Comparison of ENCODE assay signal across 22 mouse cellular contexts in the genomic region with DNA sequence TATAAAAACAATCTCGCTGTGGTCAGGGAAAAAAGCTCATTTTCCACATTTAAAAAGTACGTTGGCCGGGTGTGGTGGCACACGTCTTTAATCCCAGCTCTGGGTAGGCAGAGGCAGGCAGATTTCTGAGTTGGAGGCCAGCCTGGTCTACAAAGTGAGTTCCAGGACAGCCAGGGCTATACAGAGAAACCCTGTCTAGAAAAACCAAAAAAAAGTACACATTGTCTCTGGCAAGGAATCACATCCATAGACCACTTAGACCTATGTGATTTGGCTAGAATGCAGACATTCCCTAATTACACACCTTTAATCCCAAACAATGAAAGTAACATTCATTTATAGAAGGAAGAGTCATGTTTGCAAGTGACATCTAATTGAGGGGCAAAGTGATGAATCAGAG. TPM values are rescaled to one million over a fixed set of nuclear protein-coding genes. Genes with fewer than 3 reads are reported as not detected.
A peak's percentile ranks its signal among the peaks of the same experiment; 100 is the strongest.
DNase-seq lines count a peak whose midpoint lies in the region; ATAC-seq and TF ChIP-seq lines count a peak whose summit lies in the region.
"Not testable (repeated sequence)": the region's sequence is repeated elsewhere in the genome, so short reads cannot be mapped to it uniquely, and the experiment has no call there.
"Had no signal": no experiment of that assay in that cellular context is flagged by ENCODE, and none has a peak within 500 bp of the region (broad histone marks: within the 10 kb centered on the region; RNA-seq: fewer than 3 reads in every experiment).

No protein-coding gene starts in this region.

- H3K27ac ChIP-seq in embryonic facial prominence, embryonic 15.5 days (replicated peaks); heart, embryonic 13.5 days (replicated peaks); hindbrain, embryonic 12.5 days; kidney, embryonic 15.5 days; limb, embryonic 15.5 days; midbrain, postnatal 0 days (ENCODE audit: low read depth, low read length): not testable (repeated sequence)

- H3K36me3 ChIP-seq in embryonic facial prominence, embryonic 15.5 days; heart, embryonic 13.5 days; hindbrain, embryonic 12.5 days; kidney, embryonic 15.5 days; limb, embryonic 15.5 days; midbrain, postnatal 0 days (ENCODE audit: insufficient read depth, low read length): not testable (repeated sequence)

- WGBS in embryonic facial prominence, embryonic 15.5 days = 78% methylated on average over 4 of the region's 4 CpGs
- WGBS in heart, embryonic 13.5 days = 68% methylated on average over 4 of the region's 4 CpGs
- 79% methylated on average over 4 of the region's 4 CpGs for WGBS in hindbrain, embryonic 12.5 days
- 81% methylated on average over 4 of the region's 4 CpGs for WGBS in kidney, embryonic 15.5 days
- 78% methylated on average over 4 of the region's 4 CpGs for WGBS in limb, embryonic 15.5 days
- 82% methylated on average over 4 of the region's 4 CpGs for WGBS in midbrain, postnatal 0 days

- not testable (repeated sequence) for H3K27me3 ChIP-seq in embryonic facial prominence, embryonic 15.5 days; heart, embryonic 13.5 days (replicated peaks); hindbrain, embryonic 12.5 days; kidney, embryonic 15.5 days; limb, embryonic 15.5 days; midbrain, postnatal 0 days (ENCODE audit: insufficient read depth, low read length)

- H3K4me1 ChIP-seq in embryonic facial prominence, embryonic 15.5 days; heart, embryonic 13.5 days; hindbrain, embryonic 12.5 days; kidney, embryonic 15.5 days; limb, embryonic 15.5 days; midbrain, postnatal 0 days (ENCODE audit: insufficient read depth, low read length): not testable (repeated sequence)

- H3K9me3 ChIP-seq in embryonic facial prominence, embryonic 15.5 days (replicated peaks) = 0 out of 2 replicates have a peak, but pooled peaks cover 13% of the 10 kb centered on the region
- peaks cover 30% of the 10 kb centered on the region for H3K9me3 ChIP-seq in heart, embryonic 13.5 days
- peaks cover 24% of the 10 kb centered on the region for H3K9me3 ChIP-seq in hindbrain, embryonic 12.5 days (replicated peaks)
- peaks cover 26% of the 10 kb centered on the region for H3K9me3 ChIP-seq in kidney, embryonic 15.5 days (replicated peaks)
- not testable (repeated sequence) for H3K9me3 ChIP-seq in limb, embryonic 15.5 days; midbrain, postnatal 0 days (ENCODE audit: low read length)

- peak; percentile 63; the same call in 1 of the 2 replicates for ATAC-seq in embryonic facial prominence, embryonic 15.5 days (ENCODE audit: insufficient number of reproducible peaks, low FRiP score, low TSS enrichment, low read depth)
- ATAC-seq in heart, embryonic 13.5 days (ENCODE audit: extremely low read depth, insufficient number of reproducible peaks, low FRiP score, low TSS enrichment) = peak; percentile 80; the same call in 1 of the 2 replicates
- ATAC-seq in hindbrain, embryonic 12.5 days (ENCODE audit: low FRiP score) = peak; percentile 81; the same call in 1 of the 2 replicates
- ATAC-seq in kidney, embryonic 15.5 days (replicated peaks; ENCODE audit: low FRiP score) = peak; percentile 56; the same call in 1 of the 2 replicates
- ATAC-seq in limb, embryonic 15.5 days (ENCODE audit: insufficient number of reproducible peaks, low FRiP score, low TSS enrichment, low read depth) = 0 out of 2 replicates have a peak, but pooled peaks have one; percentile 80
- ATAC-seq in midbrain, postnatal 0 days (ENCODE audit: low FRiP score) = peak; percentile 70; the same call in 1 of the 2 replicates

- DNase-seq in midbrain, postnatal 0 days (ENCODE audit: low spot score) = not testable (repeated sequence)

- not testable (repeated sequence) for TF ChIP-seq CTCF in midbrain, postnatal 0 days (IDR thresholded peaks at IDR 0.05)

- not testable (repeated sequence) for H3K9ac ChIP-seq in embryonic facial prominence, embryonic 15.5 days; heart, embryonic 13.5 days; hindbrain, embryonic 12.5 days; kidney, embryonic 15.5 days; limb, embryonic 15.5 days; midbrain, postnatal 0 days (replicated peaks; ENCODE audit: low read length, poor library complexity, severe bottlenecking)

- H3K4me3 ChIP-seq in embryonic facial prominence, embryonic 15.5 days (replicated peaks); heart, embryonic 13.5 days; hindbrain, embryonic 12.5 days; kidney, embryonic 15.5 days (replicated peaks); limb, embryonic 15.5 days; midbrain, postnatal 0 days (ENCODE audit: low read depth, low read length): not testable (repeated sequence)

- not testable (repeated sequence) for H3K4me2 ChIP-seq in embryonic facial prominence, embryonic 15.5 days (replicated peaks); heart, embryonic 13.5 days; hindbrain, embryonic 12.5 days (replicated peaks); kidney, embryonic 15.5 days; limb, embryonic 15.5 days; midbrain, postnatal 0 days (ENCODE audit: low read depth, low read length, poor library complexity, severe bottlenecking)

RNA-seq across cellular contexts. Expression of gene Gm10354, which starts 17.2 kb away (rescaled TPM):
- 0.14 TPM in 1 of 2 replicates, not detected in the other for polyA plus RNA-seq in embryonic facial prominence, embryonic 15.5 days (2015; fragmentation: Nextera tagmentation; extraction: Ambion mirVana)
- not detected in 2 replicates for polyA plus RNA-seq in heart, embryonic 13.5 days (2015; fragmentation: Nextera tagmentation; extraction: Ambion mirVana)
- polyA plus RNA-seq in hindbrain, embryonic 12.5 days (2016; fragmentation: Nextera tagmentation; extraction: Ambion mirVana) = not detected in 2 replicates
- not detected in 2 replicates for polyA plus RNA-seq in kidney, embryonic 15.5 days (2015; fragmentation: Nextera tagmentation; extraction: Ambion mirVana)
- polyA plus RNA-seq in limb, embryonic 15.5 days (2015; fragmentation: Nextera tagmentation; extraction: Ambion mirVana) = not detected in 2 replicates
- total RNA-seq in midbrain, postnatal 0 days (2014; rRNA removed) = not detected in 2 replicates
- polyA plus RNA-seq in midbrain, postnatal 0 days (2015; fragmentation: Nextera tagmentation; extraction: Ambion mirVana) = not detected in 2 replicates
- total RNA-seq: adrenal gland, adult 18-20 months; adrenal gland, postnatal 14 days; CH12.LX; gastrocnemius, adult 8-10 months; gastrocnemius, postnatal 36 days; heart, postnatal 10 days; heart, postnatal 4 days had no signal
- polyA plus RNA-seq: activated CD4-positive, CD25-positive, alpha-beta regulatory T cell, adult 4 months; cortical plate, adult 2 months; embryonic facial prominence, embryonic 14.5 days; erythroblast, embryonic 14.5 days; forebrain, embryonic 10.5 days; forebrain, embryonic 15.5 days; hindbrain, embryonic 16.5 days; inflammation-experienced regulatory T-cells, adult 6 months; Patski had no signal

RNA-seq across cellular contexts. Expression of gene Speer4e, which starts 23.3 kb away (rescaled TPM):
- not detected in 2 replicates for polyA plus RNA-seq in embryonic facial prominence, embryonic 15.5 days (2015; fragmentation: Nextera tagmentation; extraction: Ambion mirVana)
- polyA plus RNA-seq in heart, embryonic 13.5 days (2015; fragmentation: Nextera tagmentation; extraction: Ambion mirVana) = not detected in 2 replicates
- not detected in 2 replicates for polyA plus RNA-seq in hindbrain, embryonic 12.5 days (2016; fragmentation: Nextera tagmentation; extraction: Ambion mirVana)
- polyA plus RNA-seq in kidney, embryonic 15.5 days (2015; fragmentation: Nextera tagmentation; extraction: Ambion mirVana) = not detected in 2 replicates
- polyA plus RNA-seq in limb, embryonic 15.5 days (2015; fragmentation: Nextera tagmentation; extraction: Ambion mirVana) = not detected in 2 replicates
- not detected in 2 replicates for total RNA-seq in midbrain, postnatal 0 days (2014; rRNA removed)
- not detected in 2 replicates for polyA plus RNA-seq in midbrain, postnatal 0 days (2015; fragmentation: Nextera tagmentation; extraction: Ambion mirVana)
- total RNA-seq: adrenal gland, adult 18-20 months; adrenal gland, postnatal 14 days; CH12.LX; gastrocnemius, adult 8-10 months; gastrocnemius, postnatal 36 days; heart, postnatal 10 days; heart, postnatal 4 days had no signal
- polyA plus RNA-seq: activated CD4-positive, CD25-positive, alpha-beta regulatory T cell, adult 4 months; cortical plate, adult 2 months; embryonic facial prominence, embryonic 14.5 days; erythroblast, embryonic 14.5 days; forebrain, embryonic 10.5 days; forebrain, embryonic 15.5 days; hindbrain, embryonic 16.5 days; inflammation-experienced regulatory T-cells, adult 6 months; Patski had no signal

RNA-seq across cellular contexts. Expression of gene Gm9758, which starts 46.8 kb away (rescaled TPM):
- polyA plus RNA-seq in embryonic facial prominence, embryonic 15.5 days (2015; fragmentation: Nextera tagmentation; extraction: Ambion mirVana) = not detected in 2 replicates
- polyA plus RNA-seq in heart, embryonic 13.5 days (2015; fragmentation: Nextera tagmentation; extraction: Ambion mirVana) = not detected in 2 replicates
- not detected in 2 replicates for polyA plus RNA-seq in hindbrain, embryonic 12.5 days (2016; fragmentation: Nextera tagmentation; extraction: Ambion mirVana)
- polyA plus RNA-seq in kidney, embryonic 15.5 days (2015; fragmentation: Nextera tagmentation; extraction: Ambion mirVana) = not detected in 2 replicates
- not detected in 2 replicates for polyA plus RNA-seq in limb, embryonic 15.5 days (2015; fragmentation: Nextera tagmentation; extraction: Ambion mirVana)
- total RNA-seq in midbrain, postnatal 0 days (2014; rRNA removed) = not detected in 2 replicates
- not detected in 2 replicates for polyA plus RNA-seq in midbrain, postnatal 0 days (2015; fragmentation: Nextera tagmentation; extraction: Ambion mirVana)
- total RNA-seq: adrenal gland, adult 18-20 months; adrenal gland, postnatal 14 days; CH12.LX; gastrocnemius, adult 8-10 months; gastrocnemius, postnatal 36 days; heart, postnatal 10 days; heart, postnatal 4 days had no signal
- polyA plus RNA-seq: activated CD4-positive, CD25-positive, alpha-beta regulatory T cell, adult 4 months; cortical plate, adult 2 months; embryonic facial prominence, embryonic 14.5 days; erythroblast, embryonic 14.5 days; forebrain, embryonic 10.5 days; forebrain, embryonic 15.5 days; hindbrain, embryonic 16.5 days; inflammation-experienced regulatory T-cells, adult 6 months; Patski had no signal
